Mouse (Mus musculus): ENCODE data around the gene Dusp22.
A peak's percentile ranks its signal among the peaks of the same experiment; 100 is the strongest.

Gene Dusp22

DNA sequence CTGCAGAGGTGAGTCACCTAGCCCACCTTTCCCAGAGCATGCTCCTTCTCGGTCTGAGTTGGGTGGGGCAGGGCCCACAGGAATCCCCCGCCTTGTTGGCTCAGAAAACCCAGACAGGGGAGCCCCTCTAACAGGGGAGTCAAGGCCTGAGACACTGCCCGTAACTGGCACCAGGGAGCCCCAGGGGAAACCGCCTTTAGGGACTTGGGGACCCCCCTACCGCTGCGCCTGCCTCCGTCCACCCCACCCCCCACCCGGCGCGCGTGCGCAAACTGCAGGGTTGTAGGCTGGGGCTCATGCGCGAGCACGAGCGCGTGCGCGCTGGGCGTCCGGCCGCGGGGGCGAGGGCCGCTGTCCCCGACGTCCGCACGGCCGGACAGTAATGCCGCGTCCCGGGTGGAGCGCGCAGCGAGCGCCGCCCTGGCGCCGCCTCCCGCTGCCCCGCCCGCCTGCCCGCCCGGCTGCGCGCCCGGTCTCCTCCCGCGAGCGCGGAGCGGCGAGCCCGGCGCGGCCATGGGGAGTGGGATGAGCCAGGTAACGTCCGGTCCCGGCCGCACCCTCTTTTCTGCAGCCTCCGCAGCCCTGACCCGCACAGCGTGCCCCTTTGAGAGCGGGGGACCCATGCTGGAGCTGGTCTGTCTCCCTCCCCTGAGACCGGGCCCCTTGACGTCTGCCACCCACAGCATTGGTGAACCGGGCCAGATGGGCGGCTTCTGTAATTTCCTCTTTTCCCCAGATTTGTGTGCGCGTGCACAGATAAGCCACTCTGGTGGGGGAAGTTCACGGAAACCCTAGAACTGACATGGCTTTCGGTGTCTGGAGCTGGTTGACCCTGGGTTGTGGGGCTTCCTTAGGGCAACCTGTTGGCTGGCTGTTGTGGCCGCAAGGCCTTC lies at the start of gene Dusp22:
Dusp22 (plus strand) TSS at position 387 of the 893 bp plus-strand sequence.
- peak; percentile 83 for DNase-seq (ENCODE audit: low spot score)

DNA sequence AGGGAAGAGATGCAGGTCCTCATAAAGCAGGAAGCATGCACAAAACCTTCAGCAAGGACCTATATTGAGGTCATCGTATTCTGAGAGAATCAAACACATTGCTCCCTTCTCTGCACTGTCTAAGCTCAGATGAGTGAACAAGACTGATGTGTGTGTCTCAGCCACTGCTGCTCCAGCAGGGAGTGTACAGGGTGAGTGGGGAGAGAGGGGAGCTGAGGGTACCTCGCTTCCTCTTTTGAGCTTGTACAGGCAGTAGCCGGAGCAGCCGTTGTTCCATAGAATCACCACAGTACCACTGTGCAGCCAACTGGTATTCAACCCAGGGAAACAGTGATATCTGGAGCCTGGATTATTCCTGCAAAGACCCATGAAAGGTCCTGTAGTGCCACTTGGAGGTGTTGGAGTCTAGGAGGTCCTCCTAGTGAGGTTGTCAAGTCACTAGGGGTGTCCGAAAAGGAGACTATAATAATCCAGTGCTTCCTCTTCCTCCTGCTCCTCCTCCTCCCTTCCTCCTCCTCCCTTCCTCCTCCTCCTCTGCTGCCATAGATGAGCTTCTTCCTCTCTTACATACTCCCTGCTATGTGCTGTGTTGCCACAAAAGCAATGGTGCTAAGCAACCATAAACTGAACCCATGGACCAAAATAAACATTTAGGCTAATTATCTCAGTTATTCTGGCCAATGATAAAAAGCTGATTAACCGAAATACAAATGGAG lies 47.6 kb upstream of the Dusp22 start:
- no peak for DNase-seq (ENCODE audit: low spot score)

DNA sequence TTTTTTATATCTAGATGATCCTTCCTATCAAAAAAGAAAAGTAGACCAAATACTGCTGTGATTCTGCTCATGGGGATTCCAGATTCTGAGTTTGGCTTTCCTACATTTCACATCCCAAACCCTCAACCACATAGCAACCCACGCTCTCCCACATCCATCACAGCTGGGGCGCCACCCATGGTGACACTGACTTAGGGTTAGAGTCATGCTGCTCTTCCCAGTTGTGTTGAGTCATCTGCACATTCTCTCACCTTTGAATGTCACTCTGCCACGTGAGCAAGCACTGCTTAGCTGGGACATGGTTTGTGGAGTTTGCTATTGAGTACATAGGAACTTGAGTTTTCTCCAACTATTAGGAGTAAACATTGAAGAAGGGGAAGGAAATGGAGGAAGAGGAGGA lies 40.1 kb upstream of the Dusp22 start:
- DNase-seq (ENCODE audit: low spot score): no peak

DNA sequence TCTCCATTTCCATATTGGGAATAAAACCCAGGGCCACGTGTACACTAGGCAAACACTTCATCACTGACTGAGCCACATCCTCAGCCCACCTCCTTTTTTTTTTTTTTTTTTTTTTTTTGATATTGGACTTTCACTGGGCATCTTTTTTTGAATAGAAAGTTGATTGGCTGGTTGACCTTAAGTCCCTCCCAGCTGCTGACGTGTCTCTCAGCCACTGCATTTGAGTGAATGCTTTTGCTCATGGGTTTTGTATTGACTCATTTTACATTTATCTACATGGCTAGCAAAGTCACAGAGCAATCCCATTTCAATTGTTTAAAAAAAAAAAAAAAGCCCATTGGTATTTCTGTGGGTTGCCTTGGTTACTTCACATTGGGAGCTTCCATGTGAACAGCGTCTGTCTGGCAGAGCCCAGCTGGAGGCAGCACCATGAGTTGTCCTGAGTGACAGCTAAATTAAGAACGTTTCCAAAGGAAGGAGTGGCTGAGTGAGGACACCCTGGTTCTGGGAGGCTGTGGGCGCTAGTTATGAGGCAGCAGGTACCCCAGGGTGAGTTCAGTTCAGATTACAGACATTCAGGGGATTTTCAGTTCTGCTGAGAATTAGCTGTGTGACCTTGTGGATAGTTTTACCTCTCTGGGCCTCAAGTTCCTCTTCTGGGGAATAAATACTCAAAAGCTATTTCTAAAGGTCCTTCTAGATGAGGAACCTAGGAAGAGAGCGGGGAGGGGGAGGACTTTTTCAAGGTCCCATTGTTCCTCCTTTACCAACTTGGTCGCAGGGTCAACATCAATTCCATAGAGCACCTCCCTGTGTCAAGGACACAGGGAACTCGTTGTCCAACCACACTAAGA lies 31.4 kb upstream of the Dusp22 start:
- no peak for DNase-seq (ENCODE audit: low spot score)

DNA sequence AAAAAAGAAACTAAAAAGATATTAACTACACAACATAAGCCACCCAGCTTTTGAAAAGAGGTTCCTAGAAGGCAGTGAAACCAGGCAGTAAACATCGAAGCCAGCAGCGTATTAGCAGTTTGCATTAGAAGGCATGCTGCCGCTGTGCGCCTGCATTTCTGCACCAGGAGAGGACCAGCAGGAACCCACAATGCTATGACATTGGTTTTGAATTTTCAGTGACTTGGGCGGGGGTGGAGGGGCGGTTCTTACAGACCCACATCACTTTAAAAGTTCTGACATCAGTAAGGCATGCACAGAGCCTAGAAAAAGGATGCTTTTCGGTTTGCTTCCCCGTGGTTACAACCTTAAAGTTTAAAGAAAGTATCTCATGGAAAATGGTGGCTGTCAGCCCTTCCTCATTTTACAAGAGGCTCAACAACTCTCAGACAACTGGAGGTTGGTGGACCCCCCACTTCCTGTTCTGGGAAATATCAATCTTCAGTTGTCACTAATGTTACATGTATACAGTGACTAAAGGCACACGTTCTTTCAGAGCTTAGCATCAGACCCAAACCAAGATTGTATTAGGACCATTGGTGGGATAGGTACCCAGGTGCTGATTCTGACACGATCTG lies 29.9 kb upstream of the Dusp22 start:
- DNase-seq (ENCODE audit: low spot score): no peak

DNA sequence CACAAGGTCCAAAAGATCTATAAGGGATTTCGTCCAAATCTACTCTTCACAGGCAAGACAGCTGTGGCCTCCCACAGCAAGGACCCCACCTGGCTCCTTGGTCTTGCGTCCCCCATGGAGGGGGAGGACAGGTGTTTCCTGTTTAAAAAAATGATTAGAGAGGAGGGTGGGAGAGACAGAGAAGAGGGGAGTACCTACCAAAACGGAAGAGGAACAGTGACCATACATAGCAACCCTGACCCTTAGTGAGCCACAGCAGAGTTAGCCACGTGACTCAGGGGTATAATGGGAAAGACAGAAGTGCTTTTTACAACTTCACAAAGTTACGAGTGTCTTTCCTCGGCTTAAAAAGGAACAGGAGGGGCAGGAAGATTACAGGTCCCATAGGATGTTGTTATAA lies 26.8 kb upstream of the Dusp22 start:
- no peak for DNase-seq (ENCODE audit: low spot score)

DNA sequence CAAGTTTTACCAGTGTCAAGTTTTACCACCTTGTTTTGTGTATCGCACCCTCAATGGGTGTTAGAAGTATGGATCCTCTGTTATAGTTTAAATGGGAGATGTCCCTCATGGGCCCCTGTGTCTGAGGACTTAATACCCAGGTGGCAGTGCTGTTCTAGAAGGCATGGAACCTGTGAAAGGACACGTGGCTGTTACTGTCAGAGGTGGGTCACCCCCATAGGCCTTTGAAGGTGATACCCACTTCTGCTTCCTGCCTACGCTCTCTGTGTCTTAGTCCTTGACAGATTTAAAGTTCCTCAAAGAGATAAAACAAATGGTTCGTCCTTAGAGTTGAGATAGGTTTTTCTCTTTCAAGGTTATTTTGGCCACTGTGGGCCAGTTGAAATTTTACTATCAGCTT lies 23.3 kb upstream of the Dusp22 start:
- no peak for DNase-seq (ENCODE audit: low spot score)

DNA sequence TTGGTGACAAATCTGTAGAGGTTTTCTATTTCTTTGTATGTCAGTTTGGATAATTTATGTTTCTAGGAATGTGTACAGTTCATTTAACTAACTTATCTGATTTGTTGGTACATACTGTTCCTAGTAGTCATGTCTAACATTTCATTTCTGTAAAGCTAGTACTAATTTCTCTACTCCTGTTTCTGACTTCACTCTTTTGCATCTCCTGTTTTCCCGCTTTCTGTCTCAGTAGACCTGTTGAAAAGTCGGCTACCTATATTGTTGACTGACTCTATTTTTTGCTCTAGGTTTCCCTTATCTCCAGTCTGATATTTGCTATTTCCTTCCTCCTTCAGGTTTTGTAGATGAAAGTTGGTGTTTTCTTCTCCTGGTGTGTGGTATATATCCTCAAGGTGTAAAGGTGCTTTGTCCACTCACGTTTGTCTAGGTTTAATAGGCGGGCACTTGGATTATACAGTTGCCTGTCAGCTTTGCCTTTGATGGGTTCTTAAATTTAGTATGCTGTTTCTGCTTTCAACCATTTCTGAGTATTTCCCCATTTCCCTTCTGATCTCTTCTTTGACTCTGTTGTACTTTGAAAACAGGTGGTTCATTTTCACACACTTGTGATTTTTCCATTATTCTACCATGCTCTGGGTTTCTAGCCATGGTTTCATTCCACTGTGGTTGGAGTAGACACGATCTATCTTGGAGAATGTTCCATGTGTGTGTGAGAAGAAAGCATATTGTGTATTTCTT lies 21.3 kb upstream of the Dusp22 start:
- DNase-seq (ENCODE audit: low spot score): no peak

DNA sequence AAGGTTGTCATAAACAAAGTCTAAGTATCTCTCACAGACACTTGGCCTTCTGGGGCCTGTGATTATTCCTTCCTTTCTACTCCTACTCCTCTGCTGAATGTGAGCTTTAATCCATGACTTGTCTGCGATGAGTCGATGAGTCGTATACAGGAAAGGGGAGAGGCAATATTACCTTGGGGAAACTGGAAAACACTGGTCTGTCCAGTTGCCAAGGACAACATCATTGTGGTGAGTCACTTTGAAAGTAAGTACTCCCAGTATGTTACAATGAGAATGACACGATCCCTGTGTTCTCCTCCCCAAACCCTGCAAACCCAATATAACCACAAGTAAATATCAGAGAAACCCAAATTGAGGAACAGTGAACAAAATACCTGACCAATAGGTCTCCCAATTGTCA lies 17.7 kb upstream of the Dusp22 start:
- peak; percentile 10 for DNase-seq (ENCODE audit: low spot score)

DNA sequence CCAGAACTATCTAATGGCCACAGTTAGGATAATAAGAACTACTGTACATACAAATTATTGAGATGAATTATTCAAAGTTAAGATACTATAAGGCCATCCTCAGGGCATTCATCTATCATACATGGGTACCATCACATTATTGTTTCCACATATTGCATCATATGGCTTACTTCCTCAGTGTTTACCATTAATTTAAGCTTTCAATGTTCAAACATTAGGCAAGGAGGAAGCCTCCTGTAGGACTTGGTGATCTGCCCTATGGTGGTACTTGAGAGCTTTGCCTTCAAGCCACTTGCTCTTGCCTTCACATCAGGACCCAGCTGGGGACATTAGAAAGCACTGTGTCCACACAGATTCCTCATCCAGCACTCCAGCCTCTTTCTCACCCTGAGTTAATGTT lies 11.3 kb upstream of the Dusp22 start:
- DNase-seq (ENCODE audit: low spot score): no peak

DNA sequence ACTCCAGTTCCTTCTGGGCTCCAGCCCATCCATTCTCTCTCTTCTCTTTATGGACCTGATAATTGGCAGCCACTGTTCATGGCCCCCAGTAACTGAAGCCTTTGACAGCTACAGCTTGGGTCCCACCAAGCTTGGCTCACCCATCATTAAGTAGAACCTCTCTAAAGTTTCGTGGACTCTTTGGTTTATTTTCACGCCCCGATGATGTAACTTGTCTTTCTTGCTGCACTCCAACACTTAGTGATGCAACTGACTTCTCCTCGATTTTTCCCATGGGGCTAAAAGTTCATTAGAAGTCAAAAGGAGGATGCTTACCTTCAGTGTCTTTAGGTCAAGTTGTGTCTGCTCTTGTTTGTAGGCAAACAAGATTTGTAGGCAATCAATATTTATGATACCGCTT lies 10.6 kb upstream of the Dusp22 start:
- no peak for DNase-seq (ENCODE audit: low spot score)

DNA sequence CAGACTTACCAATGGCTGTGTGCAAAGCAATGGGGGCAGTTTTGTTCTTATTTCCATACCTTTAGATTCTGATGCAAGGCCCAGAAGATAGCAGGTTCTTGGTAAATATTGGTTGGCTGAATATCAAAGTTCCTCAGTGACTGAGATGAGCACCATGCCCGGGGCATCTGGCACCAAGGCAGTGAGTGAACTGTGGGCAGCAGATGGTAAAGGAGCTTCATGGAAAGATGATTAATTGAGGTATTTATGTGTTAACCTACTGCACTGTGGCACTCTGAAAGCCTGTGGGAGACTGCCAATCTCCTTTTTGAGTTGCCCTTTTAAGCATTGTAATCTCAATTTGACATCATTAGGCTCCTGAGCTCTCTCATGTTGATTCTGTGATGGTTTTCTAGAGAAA lies 9.1 kb upstream of the Dusp22 start:
- no peak for DNase-seq (ENCODE audit: low spot score)

DNA sequence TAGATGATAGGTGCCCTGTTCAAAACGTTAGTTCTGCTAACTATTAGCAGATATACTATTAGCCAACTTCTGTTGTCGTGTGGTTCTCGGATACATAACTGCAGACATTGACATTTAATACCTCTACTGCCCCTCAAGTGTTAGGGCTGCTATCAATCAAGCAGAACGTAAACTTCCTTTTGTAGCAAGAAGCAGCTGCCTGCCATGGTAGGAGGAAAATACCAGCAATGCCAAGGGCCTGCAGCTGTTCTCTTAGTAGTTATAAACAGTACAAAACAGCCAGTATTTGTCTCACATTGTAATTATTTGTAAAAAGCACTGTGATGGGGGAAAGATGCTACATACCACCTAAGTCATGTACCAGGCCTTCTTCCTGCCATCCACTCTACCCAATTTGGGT lies 6.7 kb upstream of the Dusp22 start:
- DNase-seq (ENCODE audit: low spot score): no peak

DNA sequence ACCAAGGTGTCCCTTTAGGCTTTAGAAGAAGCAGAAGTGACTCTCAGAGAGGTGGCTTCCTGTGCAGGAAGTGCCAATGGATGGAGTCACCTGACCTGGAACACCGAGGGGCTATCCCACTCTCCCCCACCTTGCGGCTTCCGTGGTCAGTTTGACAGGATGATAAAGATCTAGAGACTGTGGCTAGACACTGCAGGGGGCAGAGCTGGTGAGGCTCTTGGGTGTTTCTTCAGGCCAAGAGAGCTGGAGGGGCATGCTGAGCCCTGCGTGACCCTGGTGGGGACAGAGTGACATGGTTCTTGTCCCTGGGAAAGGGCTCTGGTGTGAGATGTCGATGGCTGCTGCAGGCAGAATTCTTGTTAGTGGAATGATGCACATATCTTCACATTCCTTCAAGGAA lies 5.3 kb upstream of the Dusp22 start:
- DNase-seq (ENCODE audit: low spot score): no peak

DNA sequence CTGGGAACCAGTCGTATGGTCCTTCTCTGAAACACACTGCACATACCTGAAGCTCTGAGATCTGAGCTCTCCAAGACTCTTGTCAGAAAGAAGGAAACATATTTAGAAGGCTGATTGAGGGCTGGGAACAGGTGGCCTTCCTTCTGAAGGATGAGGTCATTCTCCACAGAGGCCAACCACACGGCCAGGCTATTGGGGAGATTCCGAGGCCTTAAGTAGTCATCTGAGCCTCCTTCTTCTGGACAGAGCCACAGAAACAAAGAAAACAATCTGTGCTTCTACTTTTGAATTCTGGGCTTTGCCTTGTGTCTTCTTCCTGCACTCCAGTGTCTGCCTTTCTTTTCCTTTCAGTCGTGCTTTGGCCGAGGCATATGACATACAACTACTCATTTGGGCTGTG lies 2.9 kb upstream of the Dusp22 start:
- DNase-seq (ENCODE audit: low spot score): no peak

DNA sequence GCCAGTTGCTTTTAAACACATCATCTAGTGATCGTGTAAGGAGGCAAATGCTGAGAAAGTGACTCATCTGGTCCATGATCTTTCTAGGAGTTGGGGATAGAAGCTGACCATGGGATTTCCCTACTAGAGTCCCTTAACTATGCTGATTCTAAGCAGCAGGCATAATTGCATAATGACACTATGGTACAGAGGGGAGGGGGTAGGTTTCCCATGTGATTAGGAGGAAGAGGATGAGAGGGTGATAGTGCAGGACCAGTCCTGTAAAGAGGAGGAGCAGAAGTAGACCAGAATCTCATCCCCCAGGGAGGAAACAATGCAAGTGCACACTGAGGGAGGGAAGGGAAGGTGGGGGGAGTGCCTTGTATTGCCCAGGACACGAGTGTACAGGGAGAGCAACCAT lies 2.0 kb upstream of the Dusp22 start:
- DNase-seq (ENCODE audit: low spot score): no peak

DNA sequence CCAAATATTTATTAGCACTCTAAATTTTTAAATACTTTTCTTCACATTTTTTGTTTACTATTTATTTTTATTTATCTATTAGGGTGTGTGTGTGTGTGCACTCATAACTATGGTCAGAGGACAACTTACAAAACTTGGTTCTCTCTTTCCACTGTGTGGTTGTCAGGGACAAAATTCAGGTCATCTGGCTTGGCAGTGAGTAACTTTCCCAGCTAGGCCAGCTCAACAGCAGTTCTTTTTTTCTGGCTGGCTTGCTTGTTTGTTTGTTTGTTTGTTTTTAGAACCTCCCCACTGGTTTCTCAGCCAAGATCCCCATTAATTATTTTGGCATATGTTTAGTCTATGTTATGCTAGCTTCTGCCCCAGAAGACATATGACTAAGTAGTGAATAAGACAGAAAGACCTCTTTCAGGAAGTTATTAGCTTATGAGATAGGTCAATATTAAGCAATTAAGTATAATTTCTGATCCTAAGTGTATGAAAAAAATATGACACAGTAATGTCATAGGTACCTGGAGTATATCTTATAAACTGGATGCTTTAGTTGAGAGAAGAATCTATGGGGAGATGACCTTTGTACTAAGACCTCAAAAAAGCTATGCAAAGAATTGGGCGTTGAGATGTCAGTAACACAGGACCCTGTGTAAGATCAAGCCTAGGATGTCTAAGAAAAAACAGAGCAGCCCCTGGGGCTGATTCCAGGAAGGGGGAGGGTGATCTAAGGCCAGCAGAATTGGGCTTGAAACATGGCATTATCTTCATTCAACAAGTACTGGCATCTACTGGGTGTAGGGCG lies 1.4 kb upstream of the Dusp22 start:
- no peak for DNase-seq (ENCODE audit: low spot score)

DNA sequence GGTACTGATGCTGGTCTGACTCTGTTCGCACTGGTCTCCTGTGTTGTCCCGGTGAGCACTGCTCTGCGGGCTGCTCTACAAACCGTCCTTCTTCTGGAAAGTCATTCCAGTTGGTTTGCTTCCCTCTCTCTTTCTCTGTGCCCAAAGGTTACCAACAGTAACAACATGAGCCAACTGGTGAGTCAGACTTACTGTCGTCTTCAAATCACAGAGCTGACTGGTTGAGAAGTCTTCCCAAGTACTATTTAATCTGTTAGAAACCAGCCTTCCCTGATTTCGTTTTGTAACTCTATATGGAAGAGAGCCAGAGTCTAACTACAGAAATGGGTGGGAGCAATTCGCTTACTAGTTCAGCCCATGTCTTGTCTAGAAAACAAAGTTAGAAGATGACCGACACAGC lies 5.5 kb downstream of the Dusp22 start:
- DNase-seq (ENCODE audit: low spot score): no peak

DNA sequence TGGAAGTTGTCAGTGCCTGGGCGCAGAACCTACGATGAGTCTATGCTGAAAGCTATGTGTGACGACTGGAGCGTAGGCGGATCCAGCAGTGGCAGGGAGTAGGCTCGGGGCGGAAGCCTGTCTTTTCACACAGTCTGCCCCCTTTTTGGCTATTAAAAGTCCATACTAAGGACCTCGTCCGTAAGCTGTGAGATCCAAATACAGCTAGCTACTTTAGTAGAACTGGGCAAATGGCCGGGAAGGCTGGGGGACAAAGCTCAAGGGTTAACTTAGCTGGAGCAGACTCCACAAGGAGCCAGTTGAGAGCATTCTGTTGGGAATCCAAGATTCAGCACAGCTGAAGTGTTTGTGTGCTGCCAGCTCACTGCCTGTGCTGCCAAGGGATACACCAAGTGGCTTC lies 6.7 kb downstream of the Dusp22 start:
- DNase-seq (ENCODE audit: low spot score): no peak

DNA sequence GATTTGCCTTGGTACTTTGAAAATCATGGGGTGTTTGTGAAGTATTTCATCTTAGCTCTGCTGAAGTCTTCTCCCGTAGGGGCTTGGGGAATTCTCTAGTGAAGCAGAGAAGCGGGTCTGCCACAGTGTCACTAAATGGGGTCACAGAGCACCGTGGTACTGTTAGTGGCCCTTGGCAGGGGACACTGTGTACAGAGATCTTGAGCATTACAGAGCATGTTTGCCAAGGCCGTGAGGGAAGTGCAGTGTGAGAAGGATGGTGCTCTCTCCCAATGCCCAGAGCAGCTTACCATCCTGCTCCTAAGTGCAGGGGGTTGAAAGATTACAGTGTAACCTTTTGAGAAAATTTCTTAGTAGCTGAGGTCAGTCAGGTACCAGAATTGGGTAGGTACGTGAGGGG lies 8.5 kb downstream of the Dusp22 start:
- no peak for DNase-seq (ENCODE audit: low spot score)

DNA sequence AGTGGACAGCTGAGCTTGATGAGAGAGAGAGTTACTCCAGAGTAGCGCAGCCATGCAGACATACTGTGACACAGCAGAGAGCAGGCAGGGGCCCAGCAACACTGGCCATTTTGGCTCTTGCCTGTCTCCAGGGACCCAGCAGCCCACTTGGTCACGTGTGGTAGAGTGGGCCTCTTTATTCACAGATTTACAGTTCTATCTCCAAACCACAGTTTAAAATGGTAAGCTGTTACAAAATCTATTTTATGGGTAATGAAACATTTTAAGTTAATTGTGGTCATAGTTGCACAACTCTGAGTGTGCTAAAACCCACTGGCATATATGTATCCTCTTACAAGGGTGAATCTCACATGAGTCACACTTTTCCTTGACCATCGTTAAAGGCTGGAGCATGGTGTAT lies 9.5 kb downstream of the Dusp22 start:
- no peak for DNase-seq (ENCODE audit: low spot score)

Measured in MN1 (cell line).